Mouse (Mus musculus) T-helper 17 cell (primary cell): ENCODE data around the gene Gm42906.

ENCODE experiments used
- in situ Hi-C, 2 experiments: fragments of 300-600 bp; cut with MboI, MseI; formaldehyde crosslinking; loops; 1 replicate in 1 of 2; 2 replicates in 1 of 2; pipeline ENCODE4 v1.15.1; 2025; ENCODE audit warnings: high pct_unique_total_duplicates in 2 of 2

The Gm42906 gene

GRCm38 (mm10) chr5:151112743-151113142, 315.2 kb downstream of the Gm42906 start:
- in situ Hi-C loops, result no loop called here

GRCm38 (mm10) chr5:151111080-151111871, 316.7 kb downstream of the Gm42906 start:
- in situ Hi-C loops, result no loop called here

GRCm38 (mm10) chr5:151110461-151110908, 317.5 kb downstream of the Gm42906 start:
- in situ Hi-C loops, result no loop called here

- in situ Hi-C loops, result loop anchor here in 1 of 2 experiments (10.0 kb wide), 1 partner anchor 255 kb away; no protein-coding TSS in a partner anchor
Observed at GRCm38 (mm10) chr5:151109822-151110221, 318.1 kb downstream of the Gm42906 start.

GRCm38 (mm10) chr5:151108955-151109354, 319.0 kb downstream of the Gm42906 start:
- in situ Hi-C loops, result loop anchor here in 1 of 2 experiments (10.0 kb wide), 1 partner anchor 256 kb away; no protein-coding TSS in a partner anchor

GRCm38 (mm10) chr5:151108291-151108897, 319.6 kb downstream of the Gm42906 start:
- in situ Hi-C loops, result loop anchor here in 1 of 2 experiments (10.0 kb wide), 1 partner anchor 256 kb away; no protein-coding TSS in a partner anchor

GRCm38 (mm10) chr5:151106841-151107240, 321.1 kb downstream of the Gm42906 start:
- in situ Hi-C loops, result loop anchor here in 1 of 2 experiments (10.0 kb wide), 1 partner anchor 258 kb away; no protein-coding TSS in a partner anchor

GRCm38 (mm10) chr5:151105054-151105971, 322.6 kb downstream of the Gm42906 start:
- in situ Hi-C loops, result loop anchor here in 1 of 2 experiments (10.0 kb wide), 1 partner anchor 259 kb away; no protein-coding TSS in a partner anchor

- in situ Hi-C loops, result loop anchor here in 1 of 2 experiments (10.0 kb wide), 1 partner anchor 260 kb away; no protein-coding TSS in a partner anchor
Observed at GRCm38 (mm10) chr5:151104354-151105053, 323.5 kb downstream of the Gm42906 start.

GRCm38 (mm10) chr5:151103284-151103683, 324.7 kb downstream of the Gm42906 start:
- in situ Hi-C loops, result loop anchor here in 1 of 2 experiments (10.0 kb wide), 1 partner anchor 262 kb away; no protein-coding TSS in a partner anchor

- in situ Hi-C loops, result loop anchor here in 1 of 2 experiments (10.0 kb wide), 1 partner anchor 263 kb away; no protein-coding TSS in a partner anchor
Observed at GRCm38 (mm10) chr5:151102262-151102661, 325.7 kb downstream of the Gm42906 start.

- in situ Hi-C loops, result no loop called here
Observed at GRCm38 (mm10) chr5:151096012-151096411, 332.0 kb downstream of the Gm42906 start.

GRCm38 (mm10) chr5:151092886-151093665, 334.9 kb downstream of the Gm42906 start:
- in situ Hi-C loops, result loop anchor here in 1 of 2 experiments (5.0 kb wide), 1 partner anchor 66 kb away; no protein-coding TSS in a partner anchor

- in situ Hi-C loops, result loop anchor here in 1 of 2 experiments (5.0 kb wide), 1 partner anchor 64 kb away; no protein-coding TSS in a partner anchor
Observed at GRCm38 (mm10) chr5:151090996-151091395, 337.0 kb downstream of the Gm42906 start.

GRCm38 (mm10) chr5:151089201-151089600, 338.8 kb downstream of the Gm42906 start:
- in situ Hi-C loops, result no loop called here

- in situ Hi-C loops, result no loop called here
Observed at GRCm38 (mm10) chr5:151086425-151087202, 341.3 kb downstream of the Gm42906 start.

GRCm38 (mm10) chr5:151085749-151086148, 342.2 kb downstream of the Gm42906 start:
- in situ Hi-C loops, result no loop called here

- in situ Hi-C loops, result no loop called here
Observed at GRCm38 (mm10) chr5:151080276-151080675, 347.7 kb downstream of the Gm42906 start.

GRCm38 (mm10) chr5:151077953-151078352, 350.0 kb downstream of the Gm42906 start:
- in situ Hi-C loops, result no loop called here
